Mouse (Mus musculus): Measurements from ENCODE around the gene Zrsr1.

Gene Zrsr1

GRCm38 (mm10) chr11:22971835-22972709 is at the start of gene Zrsr1:
TSS of gene Zrsr1 (plus strand) at chr11:22972005.
- peak; percentile 72 to 77 for DNase-seq (ENCODE audit: low spot score in 2 of 2)

- no peak for DNase-seq (ENCODE audit: low spot score in 2 of 2)
These were observed 49.3 kb upstream of the Zrsr1 start for GRCm38 (mm10) chr11:22922546-22922945.

DNA sequence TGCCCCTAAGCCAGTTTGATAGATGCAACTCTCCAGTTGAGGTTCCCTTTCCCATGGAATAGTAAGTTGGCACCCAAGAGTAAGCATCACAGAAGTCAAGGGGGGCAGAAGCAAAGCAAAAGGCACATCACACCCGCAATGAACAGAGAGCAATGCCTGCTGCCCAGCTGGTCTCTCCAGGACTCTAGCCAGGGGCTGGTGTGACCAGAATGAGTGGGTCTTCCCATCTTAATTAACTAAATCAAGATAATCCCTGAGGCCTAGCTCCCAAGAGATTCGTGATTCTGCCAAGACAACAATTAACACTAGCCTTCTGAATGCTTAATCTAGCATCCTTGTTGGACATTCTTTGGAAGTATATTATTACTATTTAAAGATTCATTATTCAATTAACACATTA is 48.2 kb upstream of the Zrsr1 start:
- DNase-seq (ENCODE audit: low spot score in 2 of 2): no peak

- DNase-seq (ENCODE audit: low spot score in 2 of 2): peak; percentile 22 to 25
These were observed 43.1 kb upstream of the Zrsr1 start for GRCm38 (mm10) chr11:22928586-22929169.

DNA sequence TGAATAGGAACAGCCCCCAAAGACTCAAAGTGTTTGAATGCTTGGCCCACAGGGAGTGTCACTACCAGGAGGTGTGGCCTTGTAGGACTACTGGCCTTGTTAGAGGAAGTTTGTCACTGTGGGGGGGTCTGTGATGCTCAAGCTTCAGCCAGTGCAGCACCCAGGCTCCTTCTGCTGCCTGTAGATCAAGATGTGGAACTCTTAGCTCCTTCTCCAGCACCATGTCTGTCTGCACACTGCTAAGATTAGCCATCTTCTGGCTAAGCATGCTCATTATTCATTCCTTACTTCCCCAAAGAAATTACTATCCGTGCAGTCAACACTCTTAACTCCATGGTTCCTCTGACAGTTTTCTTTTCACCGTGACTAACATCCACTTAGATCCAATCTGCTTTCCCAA is 41.7 kb upstream of the Zrsr1 start:
- peak; percentile 28 to 37 for DNase-seq (ENCODE audit: low spot score in 2 of 2)

- DNase-seq (ENCODE audit: low spot score in 2 of 2): no peak
These were observed 40.4 kb upstream of the Zrsr1 start for GRCm38 (mm10) chr11:22931320-22931905.

GRCm38 (mm10) chr11:22932167-22932566 is 39.6 kb upstream of the Zrsr1 start:
- no peak for DNase-seq (ENCODE audit: low spot score in 2 of 2)

DNA sequence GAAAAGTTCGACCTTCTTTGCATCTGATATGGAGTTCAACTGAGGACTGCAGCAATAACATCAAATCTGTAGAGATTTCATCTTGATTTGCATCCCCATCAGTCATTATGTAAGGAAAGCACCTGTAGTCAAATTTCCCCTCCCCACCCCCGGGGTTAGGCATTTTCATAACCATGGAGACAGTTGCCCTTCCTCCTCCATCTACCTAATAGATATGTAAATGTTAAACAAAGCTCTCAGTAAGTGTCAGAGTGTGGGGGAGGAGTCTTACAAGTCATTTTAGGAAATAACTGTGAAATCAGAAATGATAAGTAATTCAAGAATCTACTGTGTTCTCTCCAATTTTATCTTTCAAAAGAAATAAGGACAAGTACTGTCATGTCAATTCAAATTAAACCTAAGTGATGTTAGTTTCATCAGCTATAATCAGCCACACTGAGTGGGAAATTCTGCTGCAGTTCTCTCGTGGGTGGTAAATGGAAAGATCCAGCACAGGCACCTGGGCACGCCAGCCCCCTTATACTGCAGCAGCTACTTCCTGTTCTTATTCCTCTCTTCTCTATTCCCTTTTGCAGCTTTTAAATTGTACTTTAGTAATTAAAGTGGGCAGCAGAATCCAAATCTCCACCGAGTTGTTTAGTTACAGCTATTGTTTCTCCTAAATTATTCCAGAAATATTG is 35.2 kb upstream of the Zrsr1 start:
- peak; percentile 77 to 84 for DNase-seq (ENCODE audit: low spot score in 2 of 2)

DNA sequence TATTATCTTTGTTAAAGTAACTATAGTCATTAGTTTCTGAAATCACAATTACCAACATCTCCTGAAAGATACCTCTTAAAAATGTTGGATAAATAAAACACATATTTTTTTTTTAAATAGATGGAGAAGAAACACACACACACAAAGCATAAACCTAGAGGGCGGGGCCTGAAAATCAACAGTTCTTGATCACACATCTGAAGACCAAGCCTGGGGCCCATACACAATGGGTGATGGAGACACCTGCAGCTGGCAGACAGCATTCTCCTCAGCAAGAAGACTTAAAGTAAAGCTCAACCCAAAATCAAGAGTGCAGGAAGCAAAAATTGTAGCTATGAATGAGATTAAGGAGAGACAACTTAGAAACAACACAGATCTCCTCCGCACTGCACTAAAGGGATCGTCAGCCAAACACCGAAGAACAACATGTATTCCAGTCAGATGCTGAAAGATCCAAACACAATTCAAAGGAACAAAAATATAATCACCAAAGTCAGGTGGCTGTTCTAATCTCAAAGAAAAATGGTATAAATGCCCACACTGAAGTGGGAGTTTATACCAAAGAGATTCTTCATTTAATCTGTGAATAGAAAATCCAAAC is 34.0 kb upstream of the Zrsr1 start:
- no peak for DNase-seq (ENCODE audit: low spot score in 2 of 2)

GRCm38 (mm10) chr11:22938983-22939382 is 32.8 kb upstream of the Zrsr1 start:
- DNase-seq (ENCODE audit: low spot score in 2 of 2): no peak

GRCm38 (mm10) chr11:22949101-22949500 is 22.7 kb upstream of the Zrsr1 start:
- no peak for DNase-seq (ENCODE audit: low spot score in 2 of 2)

DNA sequence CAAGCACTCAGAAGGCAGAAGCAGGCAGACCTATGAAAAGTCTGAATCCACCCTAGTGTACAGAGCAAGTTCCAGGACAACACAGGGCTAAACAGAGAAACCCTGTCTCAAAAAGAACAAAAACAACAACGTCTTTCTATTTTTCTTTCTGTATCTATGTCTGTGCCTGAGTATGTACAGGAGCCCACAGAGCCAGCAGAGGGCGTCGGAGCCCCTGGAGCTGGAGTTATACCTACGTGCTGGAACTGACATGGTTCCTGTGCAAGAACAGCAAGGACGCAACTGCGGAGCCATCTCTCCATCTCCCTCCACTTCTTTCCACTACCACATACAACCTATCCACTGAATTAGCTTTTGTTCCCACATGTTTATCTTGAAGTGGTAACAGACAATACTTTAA is 21.7 kb upstream of the Zrsr1 start:
- DNase-seq (ENCODE audit: low spot score in 2 of 2): no peak

- DNase-seq (ENCODE audit: low spot score in 2 of 2): no peak
These were observed 19.1 kb upstream of the Zrsr1 start for GRCm38 (mm10) chr11:22952668-22953067.

- DNase-seq (ENCODE audit: low spot score in 2 of 2): no peak
These were observed 15.5 kb upstream of the Zrsr1 start for GRCm38 (mm10) chr11:22956346-22956745.

DNA sequence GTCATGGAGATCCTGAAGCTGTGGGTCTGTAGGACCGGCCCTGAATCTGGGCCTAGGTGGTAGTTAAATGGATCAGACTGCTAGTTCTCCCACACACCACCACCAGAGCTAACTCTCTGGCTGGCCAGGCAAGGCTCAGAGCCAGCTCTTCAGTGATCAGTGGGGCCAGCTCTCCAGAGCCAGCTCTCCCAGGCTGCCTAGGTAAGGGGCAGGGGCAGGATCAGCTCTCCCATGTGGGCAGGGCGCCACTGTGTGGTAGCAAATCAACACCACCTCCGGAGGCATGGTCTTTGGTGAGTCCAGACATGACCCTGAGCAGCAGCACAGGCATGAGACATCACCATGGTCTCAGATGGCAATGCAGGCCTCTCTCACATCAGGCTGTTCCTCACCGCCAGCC is 15.0 kb upstream of the Zrsr1 start:
- DNase-seq (ENCODE audit: low spot score in 2 of 2): peak; percentile 63 to 70

GRCm38 (mm10) chr11:22957791-22958374 is 13.9 kb upstream of the Zrsr1 start:
- no peak for DNase-seq (ENCODE audit: low spot score in 2 of 2)

- DNase-seq (ENCODE audit: low spot score in 2 of 2): no peak
These were observed 9.7 kb upstream of the Zrsr1 start for GRCm38 (mm10) chr11:22962101-22962500.

DNA sequence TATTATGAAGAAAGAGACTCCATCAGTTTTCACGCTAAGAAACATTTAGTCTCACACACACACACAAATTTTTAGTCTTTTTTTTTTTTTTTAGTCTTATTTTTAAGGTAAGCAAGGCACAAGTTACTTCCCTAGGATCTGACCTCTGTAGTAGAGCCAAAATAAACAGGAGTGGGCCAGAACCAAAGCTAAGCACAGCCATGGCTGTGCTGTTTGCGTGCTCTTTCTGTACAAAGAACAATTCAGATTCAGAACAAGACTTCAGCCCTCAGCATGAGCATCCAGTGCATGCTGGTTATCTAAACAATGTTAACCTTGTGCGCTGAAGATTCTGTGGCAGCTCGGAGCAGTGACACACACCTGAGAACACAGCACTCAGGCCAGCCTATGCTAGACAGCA is 7.4 kb upstream of the Zrsr1 start:
- no peak for DNase-seq (ENCODE audit: low spot score in 2 of 2)

- no peak for DNase-seq (ENCODE audit: low spot score in 2 of 2)
These were observed 6.3 kb upstream of the Zrsr1 start for GRCm38 (mm10) chr11:22965503-22965902.

- peak in 1 of 2 experiments; percentile 29 for DNase-seq (ENCODE audit: low spot score in 2 of 2)
These were observed 2.3 kb upstream of the Zrsr1 start for GRCm38 (mm10) chr11:22969486-22969885.

GRCm38 (mm10) chr11:22970546-22970945 is 1.3 kb upstream of the Zrsr1 start:
- DNase-seq (ENCODE audit: low spot score in 2 of 2): no peak
